Mouse (Mus musculus) cerebellum, postnatal 14 days (tissue): ENCODE measurements around the gene Tk1.

Experiments
- DNase-seq, 2 experiments: peaks; one replicate each; pipeline ENCODE4 v3.0.0; 2021; ENCODE audit warnings: mixed read lengths in 2 of 2

The Tk1 gene

GRCm38 (mm10) chr11:117825333-117826101, at the start of gene Tk1, which contains the start of gene Afmid:
Tk1 (minus strand) TSS chr11:117826092.
Afmid (plus strand) TSS chr11:117825924.
- peak; percentile 35 to 52 for DNase-seq

GRCm38 (mm10) chr11:117875681-117876080, 49.8 kb upstream of the Tk1 start:
- no peak for DNase-seq

GRCm38 (mm10) chr11:117874419-117874818, 48.5 kb upstream of the Tk1 start:
- DNase-seq = peak in 1 of 2 experiments; percentile 56

- peak; percentile 86 to 87 for DNase-seq
Measured at GRCm38 (mm10) chr11:117872861-117873608, 47.1 kb upstream of the Tk1 start, which contains the start of gene Tha1. Tha1 (minus strand) TSS chr11:117873481.

- DNase-seq = no peak
Measured at GRCm38 (mm10) chr11:117871911-117872584, 46.2 kb upstream of the Tk1 start.

GRCm38 (mm10) chr11:117871376-117871775, 45.5 kb upstream of the Tk1 start:
- no peak for DNase-seq

- peak; percentile 88 to 91 for DNase-seq
Measured at GRCm38 (mm10) chr11:117870688-117871365, 44.9 kb upstream of the Tk1 start.

GRCm38 (mm10) chr11:117865988-117866387, 40.1 kb upstream of the Tk1 start:
- DNase-seq = no peak

- no peak for DNase-seq
Measured at GRCm38 (mm10) chr11:117864805-117865204, 38.9 kb upstream of the Tk1 start.

- no peak for DNase-seq
Measured at GRCm38 (mm10) chr11:117863174-117863856, 37.4 kb upstream of the Tk1 start.

- DNase-seq = no peak
Measured at GRCm38 (mm10) chr11:117860601-117861000, 34.7 kb upstream of the Tk1 start, which contains the start of gene Tmem235. Tmem235 (plus strand) TSS chr11:117860752.

- DNase-seq = no peak
Measured at GRCm38 (mm10) chr11:117858392-117858791, 32.5 kb upstream of the Tk1 start.

GRCm38 (mm10) chr11:117857462-117857861, 31.6 kb upstream of the Tk1 start:
- DNase-seq = no peak

GRCm38 (mm10) chr11:117855975-117856374, 30.1 kb upstream of the Tk1 start:
- DNase-seq = no peak

GRCm38 (mm10) chr11:117855360-117855759, 29.5 kb upstream of the Tk1 start:
- no peak for DNase-seq

GRCm38 (mm10) chr11:117854241-117854640, 28.3 kb upstream of the Tk1 start:
- no peak for DNase-seq

GRCm38 (mm10) chr11:117852875-117853274, 27.0 kb upstream of the Tk1 start:
- no peak for DNase-seq

- DNase-seq = peak; percentile 97 to 98
Measured at GRCm38 (mm10) chr11:117848985-117849671, 23.2 kb upstream of the Tk1 start, which contains the start of gene Birc5. Birc5 (plus strand) TSS chr11:117849251.

GRCm38 (mm10) chr11:117848271-117848984, 22.5 kb upstream of the Tk1 start:
- no peak for DNase-seq

- no peak for DNase-seq
Measured at GRCm38 (mm10) chr11:117847593-117848215, 21.8 kb upstream of the Tk1 start.
